Mouse (Mus musculus): ENCODE measurements around the gene Slc36a3. TPM values are rescaled to one million over a fixed set of nuclear protein-coding genes. Genes with fewer than 3 reads are reported as not detected.

The Slc36a3 gene
- polyA plus RNA-seq, 2 experiments: not detected

- Histone ChIP-seq H3K27ac (replicated peaks; ENCODE audit: low read depth, low read length) (no peak overlapping the region), H3K4me1 (ENCODE audit: control insufficient read depth, insufficient read depth, low read length) (peaks cover 7% of the 10 kb centered on the region; the same call in 1 of the 2 replicates), H3K4me2 (replicated peaks; ENCODE audit: low read depth, low read length, severe bottlenecking) (no peak overlapping the region), H3K4me3 (replicated peaks; ENCODE audit: low read length) (no peak overlapping the region), H3K9me3 (ENCODE audit: control insufficient read depth, low read length) (no peaks in the 10 kb centered on the region), H3K27me3 (ENCODE audit: control insufficient read depth, insufficient read depth, low read length) (no peaks in the 10 kb centered on the region), H3K9ac (ENCODE audit: low read depth, low read length, severe bottlenecking) (no peak overlapping the region), H3K36me3 (ENCODE audit: control insufficient read depth, insufficient read depth, low read length) (no peaks in the 10 kb centered on the region)
- 73% methylated on average over 6 of the region's 6 CpGs for WGBS
- TF ChIP-seq POLR2A (IDR thresholded peaks at IDR 0.05; ENCODE audit: borderline replicate concordance, extremely low read depth, insufficient read depth, insufficient read length): no peak
- DNase-seq (ENCODE audit: low spot score) (no peak), ATAC-seq (ENCODE audit: low FRiP score, low read depth) (no peak)
Measured at GRCm38 (mm10) chr11:55147423-55147822, 4.1 kb downstream of the Slc36a3 start.

GRCm38 (mm10) chr11:55146855-55147254 lies 4.7 kb downstream of the Slc36a3 start:
- no peaks in the 10 kb centered on the region for H3K27me3 ChIP-seq (ENCODE audit: control insufficient read depth, insufficient read depth, low read length)
- H3K4me3 ChIP-seq (replicated peaks; ENCODE audit: low read length): no peak overlapping the region
- no peak overlapping the region for H3K9ac ChIP-seq (ENCODE audit: low read depth, low read length, severe bottlenecking)
- no peaks in the 10 kb centered on the region for H3K36me3 ChIP-seq (ENCODE audit: control insufficient read depth, insufficient read depth, low read length)
- no peak for DNase-seq (ENCODE audit: low spot score)
- H3K9me3 ChIP-seq (ENCODE audit: control insufficient read depth, low read length): no peaks in the 10 kb centered on the region
- H3K4me2 ChIP-seq (replicated peaks; ENCODE audit: low read depth, low read length, severe bottlenecking): no peak overlapping the region
- TF ChIP-seq POLR2A (IDR thresholded peaks at IDR 0.05; ENCODE audit: borderline replicate concordance, extremely low read depth, insufficient read depth, insufficient read length): no peak
- peaks cover 7% of the 10 kb centered on the region; the same call in 1 of the 2 replicates for H3K4me1 ChIP-seq (ENCODE audit: control insufficient read depth, insufficient read depth, low read length)
- no peak overlapping the region for H3K27ac ChIP-seq (replicated peaks; ENCODE audit: low read depth, low read length)
- no peak for ATAC-seq (ENCODE audit: low FRiP score, low read depth)
- WGBS: 83% methylated on average over 1 of the region's 1 CpGs

GRCm38 (mm10) chr11:55144011-55144410 lies 7.5 kb downstream of the Slc36a3 start:
- no peak for TF ChIP-seq POLR2A (IDR thresholded peaks at IDR 0.05; ENCODE audit: borderline replicate concordance, extremely low read depth, insufficient read depth, insufficient read length)
- WGBS: 20% methylated on average over 5 of the region's 5 CpGs
- no peaks in the 10 kb centered on the region for H3K9me3 ChIP-seq (ENCODE audit: control insufficient read depth, low read length)
- H3K27ac ChIP-seq (replicated peaks; ENCODE audit: low read depth, low read length): no peak overlapping the region
- H3K36me3 ChIP-seq (ENCODE audit: control insufficient read depth, insufficient read depth, low read length): no peaks in the 10 kb centered on the region
- H3K4me1 ChIP-seq (ENCODE audit: control insufficient read depth, insufficient read depth, low read length): peaks cover 7% of the 10 kb centered on the region; the same call in 1 of the 2 replicates
- no peak overlapping the region for H3K4me2 ChIP-seq (replicated peaks; ENCODE audit: low read depth, low read length, severe bottlenecking)
- ATAC-seq (ENCODE audit: low FRiP score, low read depth): no peak
- H3K4me3 ChIP-seq (replicated peaks; ENCODE audit: low read length): no peak overlapping the region
- H3K27me3 ChIP-seq (ENCODE audit: control insufficient read depth, insufficient read depth, low read length): no peaks in the 10 kb centered on the region
- H3K9ac ChIP-seq (ENCODE audit: low read depth, low read length, severe bottlenecking): no peak overlapping the region
- peak; percentile 22 for DNase-seq (ENCODE audit: low spot score)

- no peak overlapping the region for H3K4me2 ChIP-seq (replicated peaks; ENCODE audit: low read depth, low read length, severe bottlenecking)
- WGBS: 81% methylated on average over 4 of the region's 4 CpGs
- H3K9ac ChIP-seq (ENCODE audit: low read depth, low read length, severe bottlenecking): no peak overlapping the region
- ATAC-seq (ENCODE audit: low FRiP score, low read depth) (no peak), DNase-seq (ENCODE audit: low spot score) (no peak)
- no peaks in the 10 kb centered on the region for H3K36me3 ChIP-seq (ENCODE audit: control insufficient read depth, insufficient read depth, low read length)
- H3K9me3 ChIP-seq (ENCODE audit: control insufficient read depth, low read length): no peaks in the 10 kb centered on the region
- no peak overlapping the region for H3K4me3 ChIP-seq (replicated peaks; ENCODE audit: low read length)
- TF ChIP-seq POLR2A (IDR thresholded peaks at IDR 0.05; ENCODE audit: borderline replicate concordance, extremely low read depth, insufficient read depth, insufficient read length): no peak
- no peaks in the 10 kb centered on the region for H3K27me3 ChIP-seq (ENCODE audit: control insufficient read depth, insufficient read depth, low read length)
- peaks cover 7% of the 10 kb centered on the region; the same call in 1 of the 2 replicates for H3K4me1 ChIP-seq (ENCODE audit: control insufficient read depth, insufficient read depth, low read length)
- no peak overlapping the region for H3K27ac ChIP-seq (replicated peaks; ENCODE audit: low read depth, low read length)
Measured at GRCm38 (mm10) chr11:55141502-55141901, 10.0 kb downstream of the Slc36a3 start.

- Histone ChIP-seq H3K27ac (replicated peaks; ENCODE audit: low read depth, low read length) (no peak overlapping the region), H3K9ac (ENCODE audit: low read depth, low read length, severe bottlenecking) (no peak overlapping the region), H3K4me1 (ENCODE audit: control insufficient read depth, insufficient read depth, low read length) (no peaks in the 10 kb centered on the region), H3K36me3 (ENCODE audit: control insufficient read depth, insufficient read depth, low read length) (no peaks in the 10 kb centered on the region), H3K4me2 (replicated peaks; ENCODE audit: low read depth, low read length, severe bottlenecking) (no peak overlapping the region), H3K9me3 (ENCODE audit: control insufficient read depth, low read length) (no peaks in the 10 kb centered on the region), H3K27me3 (ENCODE audit: control insufficient read depth, insufficient read depth, low read length) (no peaks in the 10 kb centered on the region), H3K4me3 (replicated peaks; ENCODE audit: low read length) (no peak overlapping the region)
- DNase-seq (ENCODE audit: low spot score) (no peak), ATAC-seq (ENCODE audit: low FRiP score, low read depth) (no peak)
- no peak for TF ChIP-seq POLR2A (IDR thresholded peaks at IDR 0.05; ENCODE audit: borderline replicate concordance, extremely low read depth, insufficient read depth, insufficient read length)
Measured at GRCm38 (mm10) chr11:55137646-55138045, 13.9 kb downstream of the Slc36a3 start.

Data from limb, embryonic 14.5 days (tissue).